Mouse (Mus musculus) olfactory bulb, adult 2 months (tissue): ENCODE data around the gene Frrs1l.

ENCODE experiments used
- CTCF ChIP-seq: fragments of 200-500 bp; IDR thresholded peaks from 2 replicates; pipeline ENCODE4 v1.5.1; 2012; ENCODE audit warnings: low read depth, mild to moderate bottlenecking, low read length, moderate library complexity; ENCODE audit not compliant: insufficient read depth
- POLR2A ChIP-seq: fragments of 200-500 bp; IDR thresholded peaks from 2 replicates; pipeline ENCODE4 v1.6.1; 2012; ENCODE audit warnings: mild to moderate bottlenecking, low read depth, low read length, moderate library complexity; ENCODE audit not compliant: insufficient read depth

- no peak for TF ChIP-seq POLR2A
- no peak for TF ChIP-seq CTCF
Measured at GRCm38 (mm10) chr4:56951701-56952100, 38.5 kb downstream of the Frrs1l start.
